Mouse (Mus musculus): Measurements from ENCODE around the gene Sik1. TPM values are rescaled to one million over a fixed set of nuclear protein-coding genes. Genes with fewer than 3 reads are reported as not detected.

Sik1 gene
- polyA plus RNA-seq, 1 experiment: 9.7 TPM

GRCm38 (mm10) chr17:31850457-31850980, 5.1 kb downstream of the Sik1 start:
- TF ChIP-seq POLR2A (IDR thresholded peaks at IDR 0.05; ENCODE audit: extremely low read depth, insufficient read depth, low read length) (no peak), CTCF (IDR thresholded peaks at IDR 0.05; ENCODE audit: extremely low read depth, insufficient read depth, low read length) (no peak)
- Histone ChIP-seq H3K4me1 (ENCODE audit: control insufficient read depth, insufficient read depth, low read length) (peaks cover 2% of the 10 kb centered on the region; the same call in 1 of the 2 replicates), H3K4me3 (ENCODE audit: insufficient read depth, low read length) (no peak overlapping the region), H3K27ac (ENCODE audit: insufficient read depth, low read length) (no peak overlapping the region)

- H3K4me1 ChIP-seq (ENCODE audit: control insufficient read depth, insufficient read depth, low read length): no peaks in the 10 kb centered on the region
- H3K4me3 ChIP-seq (ENCODE audit: insufficient read depth, low read length): no peak overlapping the region
- no peak for TF ChIP-seq CTCF (IDR thresholded peaks at IDR 0.05; ENCODE audit: extremely low read depth, insufficient read depth, low read length)
- no peak for TF ChIP-seq POLR2A (IDR thresholded peaks at IDR 0.05; ENCODE audit: extremely low read depth, insufficient read depth, low read length)
Observed at GRCm38 (mm10) chr17:31846970-31847369, 8.6 kb downstream of the Sik1 start.

GRCm38 (mm10) chr17:31846352-31846751, 9.3 kb downstream of the Sik1 start:
- Histone ChIP-seq H3K27ac (ENCODE audit: insufficient read depth, low read length) (no peak overlapping the region), H3K4me1 (ENCODE audit: control insufficient read depth, insufficient read depth, low read length) (no peaks in the 10 kb centered on the region), H3K4me3 (ENCODE audit: insufficient read depth, low read length) (no peak overlapping the region)
- TF ChIP-seq POLR2A (IDR thresholded peaks at IDR 0.05; ENCODE audit: extremely low read depth, insufficient read depth, low read length) (no peak), CTCF (IDR thresholded peaks at IDR 0.05; ENCODE audit: extremely low read depth, insufficient read depth, low read length) (no peak)

More at GRCm38 (mm10) chr17:31846970-31847369, 8.6 kb downstream of the Sik1 start:
- H3K27ac ChIP-seq (ENCODE audit: insufficient read depth, low read length): no peak overlapping the region

GRCm38 (mm10) chr17:31843891-31844290, 11.7 kb downstream of the Sik1 start:
- TF ChIP-seq CTCF (IDR thresholded peaks at IDR 0.05; ENCODE audit: extremely low read depth, insufficient read depth, low read length) (no peak), POLR2A (IDR thresholded peaks at IDR 0.05; ENCODE audit: extremely low read depth, insufficient read depth, low read length) (no peak)
- H3K4me3 ChIP-seq (ENCODE audit: insufficient read depth, low read length): no peak overlapping the region

GRCm38 (mm10) chr17:31842930-31843822, 12.4 kb downstream of the Sik1 start:
- Histone ChIP-seq H3K4me1 (ENCODE audit: control insufficient read depth, insufficient read depth, low read length) (no peaks in the 10 kb centered on the region), H3K27ac (ENCODE audit: insufficient read depth, low read length) (no peak overlapping the region), H3K4me3 (ENCODE audit: insufficient read depth, low read length) (no peak overlapping the region)
- TF ChIP-seq CTCF (IDR thresholded peaks at IDR 0.05; ENCODE audit: extremely low read depth, insufficient read depth, low read length) (no peak), POLR2A (IDR thresholded peaks at IDR 0.05; ENCODE audit: extremely low read depth, insufficient read depth, low read length) (no peak)

More at GRCm38 (mm10) chr17:31843891-31844290, 11.7 kb downstream of the Sik1 start:
- H3K27ac ChIP-seq (ENCODE audit: insufficient read depth, low read length): no peak overlapping the region
- H3K4me1 ChIP-seq (ENCODE audit: control insufficient read depth, insufficient read depth, low read length): no peaks in the 10 kb centered on the region

- TF ChIP-seq POLR2A (IDR thresholded peaks at IDR 0.05; ENCODE audit: extremely low read depth, insufficient read depth, low read length) (no peak), CTCF (IDR thresholded peaks at IDR 0.05; ENCODE audit: extremely low read depth, insufficient read depth, low read length) (no peak)
- Histone ChIP-seq H3K4me1 (ENCODE audit: control insufficient read depth, insufficient read depth, low read length) (no peaks in the 10 kb centered on the region), H3K27ac (ENCODE audit: insufficient read depth, low read length) (no peak overlapping the region), H3K4me3 (ENCODE audit: insufficient read depth, low read length) (no peak overlapping the region)
Observed at GRCm38 (mm10) chr17:31841842-31842611, 13.6 kb downstream of the Sik1 start.

GRCm38 (mm10) chr17:31841453-31841841, 14.2 kb downstream of the Sik1 start:
- TF ChIP-seq CTCF (IDR thresholded peaks at IDR 0.05; ENCODE audit: extremely low read depth, insufficient read depth, low read length): no peak
- no peak for TF ChIP-seq POLR2A (IDR thresholded peaks at IDR 0.05; ENCODE audit: extremely low read depth, insufficient read depth, low read length)
- no peak overlapping the region for H3K4me3 ChIP-seq (ENCODE audit: insufficient read depth, low read length)
- H3K27ac ChIP-seq (ENCODE audit: insufficient read depth, low read length): no peak overlapping the region
- no peaks in the 10 kb centered on the region for H3K4me1 ChIP-seq (ENCODE audit: control insufficient read depth, insufficient read depth, low read length)

- TF ChIP-seq CTCF (IDR thresholded peaks at IDR 0.05; ENCODE audit: extremely low read depth, insufficient read depth, low read length) (no peak), POLR2A (IDR thresholded peaks at IDR 0.05; ENCODE audit: extremely low read depth, insufficient read depth, low read length) (no peak)
- Histone ChIP-seq H3K4me3 (ENCODE audit: insufficient read depth, low read length) (no peak overlapping the region), H3K27ac (ENCODE audit: insufficient read depth, low read length) (no peak overlapping the region), H3K4me1 (ENCODE audit: control insufficient read depth, insufficient read depth, low read length) (no peaks in the 10 kb centered on the region)
Observed at GRCm38 (mm10) chr17:31840423-31841003, 15.1 kb downstream of the Sik1 start.

- Histone ChIP-seq H3K27ac (ENCODE audit: insufficient read depth, low read length) (no peak overlapping the region), H3K4me1 (ENCODE audit: control insufficient read depth, insufficient read depth, low read length) (no peaks in the 10 kb centered on the region), H3K4me3 (ENCODE audit: insufficient read depth, low read length) (no peak overlapping the region)
- no peak for TF ChIP-seq POLR2A (IDR thresholded peaks at IDR 0.05; ENCODE audit: extremely low read depth, insufficient read depth, low read length)
- TF ChIP-seq CTCF (IDR thresholded peaks at IDR 0.05; ENCODE audit: extremely low read depth, insufficient read depth, low read length): no peak
Observed at GRCm38 (mm10) chr17:31836772-31837171, 18.8 kb downstream of the Sik1 start.
